Mouse (Mus musculus): ENCODE data around the gene Tgm2. TPM values are rescaled to one million over a fixed set of nuclear protein-coding genes. Genes with fewer than 3 reads are reported as not detected.
A peak's percentile ranks its signal among the peaks of the same experiment; 100 is the strongest.

Gene Tgm2
- polyA plus RNA-seq, 2 experiments: 34.6 to 41.9 TPM

GRCm38 (mm10) chr2:158113591-158114257 lies 32.5 kb downstream of the Tgm2 start:
- peaks cover 23 to 49% of the 10 kb centered on the region in 2 experiments for H3K4me1 ChIP-seq (replicated peaks; ENCODE audit: control insufficient read depth in 2 of 2, insufficient read depth in 2 of 2, low read length in 1 of 2)
- TF ChIP-seq CTCF (IDR thresholded peaks at IDR 0.05; ENCODE audit: low read depth) (no peak), EP300 (IDR thresholded peaks at IDR 0.05; ENCODE audit: low read depth) (peak; percentile 75)
- peak overlapping the region; percentile 59 for H3K9ac ChIP-seq (replicated peaks)
- peaks cover 27% of the 10 kb centered on the region for H3K36me3 ChIP-seq (replicated peaks; ENCODE audit: control insufficient read depth, insufficient read depth, low read depth)
- peak overlapping the region; percentile 84 for H3K27ac ChIP-seq
- peak; percentile 82 for ATAC-seq (ENCODE audit: insufficient read depth)
- peak; percentile 50 to 60 (median 56) for DNase-seq (ENCODE audit: low read depth in 3 of 3, low spot score in 3 of 3)
- H3K4me2 ChIP-seq (ENCODE audit: low read depth): peak overlapping the region; percentile 73
- H3K9me3 ChIP-seq (ENCODE audit: control insufficient read depth, low read length): no peaks in the 10 kb centered on the region
- H3K4me3 ChIP-seq (ENCODE audit: insufficient read depth in 1 of 2, low read depth in 2 of 2, low read length in 2 of 2): peak overlapping the region; percentile 3 to 43; a peak in 3 of 4 replicates
- WGBS (ENCODE audit: insufficient replicate concordance): 28% methylated on average over 9 of the region's 9 CpGs
- no peaks in the 10 kb centered on the region for H3K27me3 ChIP-seq (ENCODE audit: control insufficient read depth, insufficient read depth, low read length)

DNA sequence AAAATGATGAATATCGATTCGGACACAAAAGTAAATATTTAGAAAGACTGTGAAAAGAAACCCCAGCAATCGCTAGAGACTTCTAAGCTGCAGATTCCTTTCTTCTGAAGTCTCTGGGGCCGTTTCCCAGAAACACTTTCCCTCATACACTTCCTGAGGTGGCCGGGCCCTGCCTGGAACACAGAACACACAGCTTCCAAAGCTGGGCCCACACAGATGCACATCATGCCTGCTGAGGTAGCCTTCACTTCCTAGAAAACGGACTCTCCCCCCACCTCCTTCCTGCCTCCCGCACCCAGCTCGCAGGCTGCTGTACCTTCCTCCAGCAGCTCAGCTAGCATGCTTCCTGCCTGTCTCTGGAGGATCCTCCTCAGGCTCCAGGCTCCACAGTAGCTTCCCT lies 36.7 kb downstream of the Tgm2 start:
- Histone ChIP-seq H3K9me3 (ENCODE audit: control insufficient read depth, low read length) (no peaks in the 10 kb centered on the region), H3K9ac (replicated peaks) (no peak overlapping the region), H3K27me3 (ENCODE audit: control insufficient read depth, insufficient read depth, low read length) (no peaks in the 10 kb centered on the region), H3K4me1 (replicated peaks; ENCODE audit: control insufficient read depth in 2 of 2, insufficient read depth in 2 of 2, low read length in 1 of 2) (peaks cover 21 to 39% of the 10 kb centered on the region in 2 experiments), H3K36me3 (replicated peaks; ENCODE audit: control insufficient read depth, insufficient read depth, low read depth) (no peaks in the 10 kb centered on the region), H3K4me2 (ENCODE audit: low read depth) (no peak overlapping the region), H3K27ac (no peak overlapping the region), H3K4me3 (ENCODE audit: insufficient read depth in 1 of 2, low read depth in 2 of 2, low read length in 2 of 2) (no peak overlapping the region)
- TF ChIP-seq EP300 (IDR thresholded peaks at IDR 0.05; ENCODE audit: low read depth) (no peak), CTCF (IDR thresholded peaks at IDR 0.05; ENCODE audit: low read depth) (no peak)
- DNase-seq (ENCODE audit: low read depth in 3 of 3, low spot score in 3 of 3): no peak
- no peak for ATAC-seq (ENCODE audit: insufficient read depth)
- WGBS (ENCODE audit: insufficient replicate concordance): 24% methylated on average over 8 of the region's 8 CpGs

- Histone ChIP-seq H3K4me3 (ENCODE audit: insufficient read depth in 1 of 2, low read depth in 2 of 2, low read length in 2 of 2) (no peak overlapping the region), H3K36me3 (replicated peaks; ENCODE audit: control insufficient read depth, insufficient read depth, low read depth) (no peaks in the 10 kb centered on the region), H3K9ac (replicated peaks) (no peak overlapping the region), H3K27me3 (ENCODE audit: control insufficient read depth, insufficient read depth, low read length) (no peaks in the 10 kb centered on the region), H3K4me2 (ENCODE audit: low read depth) (no peak overlapping the region), H3K4me1 (replicated peaks; ENCODE audit: control insufficient read depth in 2 of 2, insufficient read depth in 2 of 2, low read length in 1 of 2) (peaks cover 2 to 20% of the 10 kb centered on the region in 2 experiments; a peak in 3 of 4 replicates), H3K9me3 (ENCODE audit: control insufficient read depth, low read length) (no peaks in the 10 kb centered on the region), H3K27ac (no peak overlapping the region)
- TF ChIP-seq EP300 (IDR thresholded peaks at IDR 0.05; ENCODE audit: low read depth) (no peak), CTCF (IDR thresholded peaks at IDR 0.05; ENCODE audit: low read depth) (peak; percentile 94)
- peak; percentile 24 to 51 (median 34) for DNase-seq (ENCODE audit: low read depth in 3 of 3, low spot score in 3 of 3)
- peak; percentile 55 for ATAC-seq (ENCODE audit: insufficient read depth)
- 33% methylated on average over 6 of the region's 6 CpGs for WGBS (ENCODE audit: insufficient replicate concordance)
These were observed 39.2 kb downstream of the Tgm2 start for GRCm38 (mm10) chr2:158106947-158107587.

GRCm38 (mm10) chr2:158105605-158106004 lies 40.6 kb downstream of the Tgm2 start:
- no peak overlapping the region for H3K4me2 ChIP-seq (ENCODE audit: low read depth)
- H3K27ac ChIP-seq: no peak overlapping the region
- no peaks in the 10 kb centered on the region for H3K27me3 ChIP-seq (ENCODE audit: control insufficient read depth, insufficient read depth, low read length)
- no peak overlapping the region for H3K4me3 ChIP-seq (ENCODE audit: insufficient read depth in 1 of 2, low read depth in 2 of 2, low read length in 2 of 2)
- peaks cover 2 to 20% of the 10 kb centered on the region in 2 experiments; a peak in 3 of 4 replicates for H3K4me1 ChIP-seq (replicated peaks; ENCODE audit: control insufficient read depth in 2 of 2, insufficient read depth in 2 of 2, low read length in 1 of 2)
- TF ChIP-seq EP300 (IDR thresholded peaks at IDR 0.05; ENCODE audit: low read depth) (no peak), CTCF (IDR thresholded peaks at IDR 0.05; ENCODE audit: low read depth) (no peak)
- no peaks in the 10 kb centered on the region for H3K9me3 ChIP-seq (ENCODE audit: control insufficient read depth, low read length)
- H3K9ac ChIP-seq (replicated peaks): no peak overlapping the region
- WGBS (ENCODE audit: insufficient replicate concordance): 40% methylated on average over 6 of the region's 6 CpGs
- H3K36me3 ChIP-seq (replicated peaks; ENCODE audit: control insufficient read depth, insufficient read depth, low read depth): no peaks in the 10 kb centered on the region
- ATAC-seq (ENCODE audit: insufficient read depth) (peak; percentile 22; the same call in 1 of the 2 replicates), DNase-seq (ENCODE audit: low read depth in 3 of 3, low spot score in 3 of 3) (no peak)

GRCm38 (mm10) chr2:158104966-158105365 lies 41.3 kb downstream of the Tgm2 start:
- H3K4me1 ChIP-seq (replicated peaks; ENCODE audit: control insufficient read depth in 2 of 2, insufficient read depth in 2 of 2, low read length in 1 of 2): peaks cover 2 to 20% of the 10 kb centered on the region in 2 experiments; a peak in 3 of 4 replicates
- no peaks in the 10 kb centered on the region for H3K36me3 ChIP-seq (replicated peaks; ENCODE audit: control insufficient read depth, insufficient read depth, low read depth)
- no peak overlapping the region for H3K4me2 ChIP-seq (ENCODE audit: low read depth)
- no peak for DNase-seq (ENCODE audit: low read depth in 3 of 3, low spot score in 3 of 3)
- no peaks in the 10 kb centered on the region for H3K9me3 ChIP-seq (ENCODE audit: control insufficient read depth, low read length)
- TF ChIP-seq EP300 (IDR thresholded peaks at IDR 0.05; ENCODE audit: low read depth) (no peak), CTCF (IDR thresholded peaks at IDR 0.05; ENCODE audit: low read depth) (no peak)
- no peaks in the 10 kb centered on the region for H3K27me3 ChIP-seq (ENCODE audit: control insufficient read depth, insufficient read depth, low read length)
- H3K9ac ChIP-seq (replicated peaks): no peak overlapping the region
- WGBS (ENCODE audit: insufficient replicate concordance): 74% methylated on average over 6 of the region's 6 CpGs
- no peak overlapping the region for H3K4me3 ChIP-seq (ENCODE audit: insufficient read depth in 1 of 2, low read depth in 2 of 2, low read length in 2 of 2)
- no peak for ATAC-seq (ENCODE audit: insufficient read depth)
- no peak overlapping the region for H3K27ac ChIP-seq

Data from liver, embryonic 14.5 days (tissue).